25 mouse cellular contexts compared by ENCODE assay signal in genomic region chr9:44045884-44046272, GRCm38 (mm10). TPM values are rescaled to one million over a fixed set of nuclear protein-coding genes. Genes with fewer than 3 reads are reported as not detected.
DNase-seq lines count a peak whose midpoint lies in the region; ATAC-seq and TF ChIP-seq lines count a peak whose summit lies in the region.
"Had no signal": no experiment of that assay in that cellular context is flagged by ENCODE, and none has a peak within 500 bp of the region (broad histone marks: within the 10 kb centered on the region; RNA-seq: fewer than 3 reads in every experiment).

No protein-coding gene starts in this region.

- TF ChIP-seq POLR2A in heart, adult 2 months (IDR thresholded peaks at IDR 0.05; ENCODE audit: insufficient read depth, low read depth, low read length): no peak
- no peak for TF ChIP-seq POLR2A in spleen, adult 2 months (IDR thresholded peaks at IDR 0.05; ENCODE audit: low read depth, low read length)
- TF ChIP-seq POLR2A in cortical plate, adult 2 months (IDR thresholded peaks at IDR 0.05; ENCODE audit: extremely low read depth, insufficient read depth, low read length): no peak

- WGBS in heart, embryonic 16.5 days: 75% methylated on average over 5 of the region's 5 CpGs
- 80% methylated on average over 5 of the region's 5 CpGs for WGBS in heart, adult 2 months
- WGBS in spleen, adult 2 months: 81% methylated on average over 5 of the region's 5 CpGs

- H3K4me3 ChIP-seq in heart, embryonic 16.5 days (ENCODE audit: low read length): peak overlapping the region; percentile 13; the same call in 1 of the 2 replicates
- no peak overlapping the region for H3K4me3 ChIP-seq in heart, adult 2 months
- peak overlapping the region; percentile 15; the same call in 1 of the 2 replicates for H3K4me3 ChIP-seq in spleen, adult 2 months (ENCODE audit: extremely low read depth, insufficient read depth, insufficient read length)
- H3K4me3 ChIP-seq in cortical plate, adult 2 months (ENCODE audit: insufficient read depth, low read length): 0 out of 2 replicates have a peak overlapping the region, but pooled peaks have one; percentile 90
- H3K4me3 ChIP-seq: embryonic facial prominence, embryonic 10.5 days; erythroblast, embryonic 14.5 days; forebrain, embryonic 10.5 days; forebrain, embryonic 15.5 days; heart, embryonic 12.5 days; hindbrain, embryonic 10.5 days had no signal

- intact Hi-C loops in heart, adult 2 months (cut with DNase I): no loop called here

- ATAC-seq in heart, embryonic 16.5 days (replicated peaks; ENCODE audit: extremely low read depth, insufficient read depth, low FRiP score): no peak
- ATAC-seq: activated CD4-positive, CD25-positive, alpha-beta regulatory T cell, adult 4 months; forebrain, embryonic 15.5 days had no signal

- 0 out of 2 replicates have a peak overlapping the region, but pooled peaks have one; percentile 24 for H3K4me2 ChIP-seq in heart, embryonic 16.5 days (ENCODE audit: low read depth, low read length)
- H3K4me2 ChIP-seq: forebrain, embryonic 15.5 days; heart, embryonic 12.5 days; hindbrain, embryonic 14.5 days had no signal

- no peak for TF ChIP-seq EP300 in heart, adult 2 months (IDR thresholded peaks at IDR 0.05; ENCODE audit: insufficient read depth, low read depth, low read length)

- no peak for TF ChIP-seq CTCF in heart, adult 2 months (IDR thresholded peaks at IDR 0.05)
- TF ChIP-seq CTCF in spleen, adult 2 months (IDR thresholded peaks at IDR 0.05; ENCODE audit: extremely low read depth, insufficient read depth, insufficient read length, insufficient replicate concordance): no peak
- TF ChIP-seq CTCF in cortical plate, adult 2 months (IDR thresholded peaks at IDR 0.05; ENCODE audit: extremely low read depth, insufficient read depth, low read length): no peak

- no peak overlapping the region for H3K9ac ChIP-seq in heart, embryonic 16.5 days (ENCODE audit: low read length)
- no peak overlapping the region for H3K9ac ChIP-seq in heart, adult 2 months (ENCODE audit: low read depth, low read length)
- H3K9ac ChIP-seq: forebrain, embryonic 15.5 days; heart, embryonic 12.5 days; hindbrain, embryonic 14.5 days had no signal

- no peaks in the 10 kb centered on the region for H3K36me3 ChIP-seq in heart, embryonic 16.5 days (ENCODE audit: control insufficient read depth, insufficient read depth)
- H3K36me3 ChIP-seq in heart, adult 2 months (ENCODE audit: control insufficient read depth, insufficient read depth, low read length): no peaks in the 10 kb centered on the region
- H3K36me3 ChIP-seq in spleen, adult 2 months (ENCODE audit: control insufficient read depth, insufficient read depth, low read length): no peaks in the 10 kb centered on the region
- H3K36me3 ChIP-seq: embryonic facial prominence, embryonic 10.5 days; forebrain, embryonic 10.5 days; forebrain, embryonic 15.5 days; heart, embryonic 12.5 days; hindbrain, embryonic 10.5 days had no signal

- H3K79me2 ChIP-seq in heart, adult 2 months (replicated peaks; ENCODE audit: control insufficient read depth, insufficient read depth, low read length): no peaks in the 10 kb centered on the region

- DNase-seq in heart, adult 2 months: no peak
- DNase-seq in spleen, adult 2 months (ENCODE audit: low read depth in 1 of 2, low spot score in 2 of 2): no peak
- DNase-seq in spleen, adult 12 weeks (ENCODE audit: low spot score): no peak
- peak; percentile 52 for DNase-seq in thymus, postnatal 4 days
- DNase-seq in gastrocnemius, adult 8-10 months (ENCODE audit: low spot score in 2 of 2): no peak
- DNase-seq: adrenal gland, postnatal 14 days; cerebellum, postnatal 25 days; gastrocnemius, postnatal 10 days; heart, adult 18-20 months; heart, postnatal 14 days had no signal

- no peaks in the 10 kb centered on the region for H3K9me3 ChIP-seq in heart, embryonic 16.5 days (replicated peaks; ENCODE audit: control insufficient read depth, low read length)
- H3K9me3 ChIP-seq: embryonic facial prominence, embryonic 10.5 days; forebrain, embryonic 10.5 days; forebrain, embryonic 15.5 days; heart, embryonic 12.5 days; hindbrain, embryonic 10.5 days had no signal

- H3K4me1 ChIP-seq in heart, embryonic 16.5 days (ENCODE audit: control insufficient read depth, insufficient read depth, low read length): peaks cover 5% of the 10 kb centered on the region; the same call in 1 of the 2 replicates
- H3K4me1 ChIP-seq in heart, adult 2 months (ENCODE audit: control insufficient read depth, insufficient read depth, low read length): no peaks in the 10 kb centered on the region
- peaks cover 2% of the 10 kb centered on the region; the same call in 1 of the 2 replicates for H3K4me1 ChIP-seq in spleen, adult 2 months (ENCODE audit: control insufficient read depth, insufficient read depth, insufficient read length)
- H3K4me1 ChIP-seq in cortical plate, adult 2 months (ENCODE audit: control insufficient read depth, insufficient read depth, low read length): peaks cover 5% of the 10 kb centered on the region

- H3K27me3 ChIP-seq in heart, embryonic 16.5 days (ENCODE audit: control insufficient read depth, insufficient read depth, low read length): peaks cover 23% of the 10 kb centered on the region
- peaks cover 5% of the 10 kb centered on the region; the same call in 1 of the 2 replicates for H3K27me3 ChIP-seq in heart, adult 2 months (ENCODE audit: control insufficient read depth, insufficient read depth, low read length)
- 0 out of 2 replicates have a peak, but pooled peaks cover 2% of the 10 kb centered on the region for H3K27me3 ChIP-seq in spleen, adult 2 months (ENCODE audit: control insufficient read depth, insufficient read depth, low read length)

- H3K27ac ChIP-seq in heart, embryonic 16.5 days (ENCODE audit: low read length): no peak overlapping the region; the same call in 1 of the 2 replicates
- no peak overlapping the region for H3K27ac ChIP-seq in heart, adult 2 months
- no peak overlapping the region for H3K27ac ChIP-seq in spleen, adult 2 months (ENCODE audit: insufficient read depth, low read length)
- H3K27ac ChIP-seq in cortical plate, adult 2 months (ENCODE audit: insufficient read depth, low read length): no peak overlapping the region
- H3K27ac ChIP-seq: embryonic facial prominence, embryonic 10.5 days; forebrain, embryonic 10.5 days; forebrain, embryonic 15.5 days; hindbrain, embryonic 10.5 days; hindbrain, embryonic 14.5 days had no signal

RNA-seq across cellular contexts. Expression of gene Thy1, which starts 2.7 kb away (rescaled TPM):
- 8.7 and 21.5 TPM in 2 replicates for polyA plus RNA-seq in heart, embryonic 16.5 days (2015; fragmentation: Nextera tagmentation; extraction: Ambion mirVana)
- total RNA-seq in heart, adult 2 months (2021): 10 to 100 TPM in 1 of 2 experiments, 1 to 10 TPM in 1; 6.6 to 15.5 TPM
- polyA plus RNA-seq in heart, adult 2 months (2012; rRNA removed): 32.3 and 42.7 TPM in 2 replicates
- 197 and 206 TPM in 2 replicates for polyA plus RNA-seq in spleen, adult 2 months (2012; rRNA removed)
- polyA plus RNA-seq in cortical plate, adult 2 months (2012; rRNA removed): 1,180 and 1,226 TPM in 2 replicates
- total RNA-seq in gastrocnemius, adult 8-10 months (2022): 1 to 10 TPM; 4.3 to 7.6 (median 5.8) TPM
- polyA plus RNA-seq: C2C12; erythroblast, embryonic 14.5 days; forebrain, embryonic 10.5 days had no signal

RNA-seq across cellular contexts. Expression of gene Usp2, which starts 20.9 kb away (rescaled TPM):
- polyA plus RNA-seq in heart, embryonic 16.5 days (2015; fragmentation: Nextera tagmentation; extraction: Ambion mirVana): 77.5 and 89.6 TPM in 2 replicates
- total RNA-seq in heart, adult 2 months (2021): 100 to 1,000 TPM in 1 of 2 experiments, 10 to 100 TPM in 1; 75.8 to 206 TPM
- 62.8 and 73.8 TPM in 2 replicates for polyA plus RNA-seq in heart, adult 2 months (2012; rRNA removed)
- 0.65 and 0.69 TPM in 2 replicates for polyA plus RNA-seq in spleen, adult 2 months (2012; rRNA removed)
- polyA plus RNA-seq in cortical plate, adult 2 months (2012; rRNA removed): 50.1 and 50.9 TPM in 2 replicates
- total RNA-seq in gastrocnemius, adult 8-10 months (2022): 100 to 1,000 TPM; 222 to 251 (median 237) TPM
- polyA plus RNA-seq: erythroblast, embryonic 14.5 days had no signal

RNA-seq across cellular contexts. Expression of gene Mfrp, which starts 55.7 kb away (rescaled TPM):
- 0.12 TPM in 1 of 2 replicates, not detected in the other for polyA plus RNA-seq in heart, embryonic 16.5 days (2015; fragmentation: Nextera tagmentation; extraction: Ambion mirVana)
- total RNA-seq in heart, adult 2 months (2021): under 1 TPM in 1 of 2 experiments, not detected in 1; 0.05 TPM
- polyA plus RNA-seq in heart, adult 2 months (2012; rRNA removed): 0.04 and 0.12 TPM in 2 replicates
- 0.02 and 0.06 TPM in 2 replicates for polyA plus RNA-seq in spleen, adult 2 months (2012; rRNA removed)
- 0.15 and 0.35 TPM in 2 replicates for polyA plus RNA-seq in cortical plate, adult 2 months (2012; rRNA removed)
- not detected for total RNA-seq in gastrocnemius, adult 8-10 months (2022)
- total RNA-seq: adrenal gland, adult 18-20 months; adrenal gland, postnatal 14 days; gastrocnemius, postnatal 4 days; heart, adult 18-20 months; heart, postnatal 14 days; MEL had no signal
- polyA plus RNA-seq: activated CD4-positive, CD25-positive, alpha-beta regulatory T cell, adult 4 months; embryonic facial prominence, embryonic 14.5 days; erythroblast, embryonic 14.5 days; heart, embryonic 12.5 days had no signal

Comparison
In these comparisons a context has a peak if more than half of its experiments do, and no peak if none do; other contexts are left out.
1. RNA of gene Usp2, which starts 20.9 kb away (polyA plus RNA-seq): 77.5 to 89.6 TPM in heart, embryonic 16.5 days, 62.8 to 73.8 TPM in heart, adult 2 months and 50.1 to 50.9 TPM in cortical plate, adult 2 months; 0.65 to 0.69 TPM in spleen, adult 2 months; every median in the first group is over 10 times any median in the second.